Mouse (Mus musculus): ENCODE data around the gene Ucp2. TPM values are rescaled to one million over a fixed set of nuclear protein-coding genes. Genes with fewer than 3 reads are reported as not detected.

The Ucp2 gene
- 1,823 TPM for polyA plus RNA-seq (2017; shearing (Covaris generic))

DNA sequence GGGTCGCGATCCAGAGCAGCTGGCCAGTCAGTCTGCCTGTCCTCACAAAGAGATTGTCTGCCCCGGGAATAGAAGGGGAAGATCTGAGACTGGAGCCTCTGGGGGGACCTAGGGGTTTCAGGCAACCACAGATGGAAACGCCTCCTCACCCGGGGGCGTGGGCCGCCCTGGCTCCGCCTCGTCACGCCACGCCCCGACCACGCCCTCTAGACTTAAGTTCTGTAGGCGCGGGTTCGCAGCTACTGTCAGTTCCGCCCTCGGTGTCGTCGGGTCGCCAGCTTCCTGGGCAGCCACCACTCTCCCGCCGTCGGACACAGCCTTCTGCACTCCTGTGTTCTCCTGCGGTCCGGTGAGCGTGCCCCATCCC, at the start of gene Ucp2:
Ucp2 (plus strand) TSS at position 221 of the 367 bp plus-strand sequence.

DNA sequence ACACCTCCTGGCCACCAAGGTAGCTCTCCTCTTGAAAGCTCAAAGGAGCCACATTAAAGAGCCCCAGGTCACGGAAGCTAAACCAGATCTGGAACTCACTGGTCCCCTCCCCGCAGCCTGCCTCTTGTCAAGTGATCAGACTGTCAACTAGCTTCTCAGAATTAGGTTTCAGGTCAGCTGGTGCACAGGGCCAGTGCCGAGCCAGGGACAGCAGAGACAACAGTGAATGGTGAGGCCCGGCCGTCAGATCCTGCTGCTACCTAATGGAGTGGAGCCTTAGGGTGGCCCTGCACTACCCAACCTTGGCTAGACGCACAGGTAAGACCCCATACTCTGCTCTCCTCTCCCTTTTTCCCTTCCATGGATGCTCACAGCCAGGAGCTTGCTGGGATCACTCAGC, 20.4 kb upstream of the Ucp2 start, which contains the start of gene Ucp3:
Ucp3 (plus strand) TSS at position 214 of the 400 bp plus-strand sequence.

DNA sequence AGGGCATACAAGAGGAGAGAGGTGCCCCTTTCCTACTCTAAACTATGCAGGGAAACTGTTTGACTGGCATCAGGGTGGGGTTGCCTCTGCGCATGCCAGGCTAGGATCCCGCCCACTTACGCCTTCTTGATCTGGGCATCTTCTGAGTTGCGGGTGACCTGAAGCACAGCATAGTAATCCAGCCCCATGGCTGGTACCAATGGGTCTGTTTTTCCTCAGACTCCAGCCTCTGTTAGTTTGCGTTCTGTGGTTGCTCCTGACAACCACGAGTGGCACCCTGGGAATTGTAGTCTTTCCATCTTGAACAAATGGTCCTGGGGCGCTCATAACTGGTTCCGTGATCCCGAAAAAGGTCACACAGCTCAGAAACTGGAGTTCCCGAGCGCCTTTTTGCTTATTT, 21.4 kb downstream of the Ucp2 start, which contains the start of gene Dnajb13:
Dnajb13 (minus strand) TSS at position 388 of the 400 bp plus-strand sequence.

DNA sequence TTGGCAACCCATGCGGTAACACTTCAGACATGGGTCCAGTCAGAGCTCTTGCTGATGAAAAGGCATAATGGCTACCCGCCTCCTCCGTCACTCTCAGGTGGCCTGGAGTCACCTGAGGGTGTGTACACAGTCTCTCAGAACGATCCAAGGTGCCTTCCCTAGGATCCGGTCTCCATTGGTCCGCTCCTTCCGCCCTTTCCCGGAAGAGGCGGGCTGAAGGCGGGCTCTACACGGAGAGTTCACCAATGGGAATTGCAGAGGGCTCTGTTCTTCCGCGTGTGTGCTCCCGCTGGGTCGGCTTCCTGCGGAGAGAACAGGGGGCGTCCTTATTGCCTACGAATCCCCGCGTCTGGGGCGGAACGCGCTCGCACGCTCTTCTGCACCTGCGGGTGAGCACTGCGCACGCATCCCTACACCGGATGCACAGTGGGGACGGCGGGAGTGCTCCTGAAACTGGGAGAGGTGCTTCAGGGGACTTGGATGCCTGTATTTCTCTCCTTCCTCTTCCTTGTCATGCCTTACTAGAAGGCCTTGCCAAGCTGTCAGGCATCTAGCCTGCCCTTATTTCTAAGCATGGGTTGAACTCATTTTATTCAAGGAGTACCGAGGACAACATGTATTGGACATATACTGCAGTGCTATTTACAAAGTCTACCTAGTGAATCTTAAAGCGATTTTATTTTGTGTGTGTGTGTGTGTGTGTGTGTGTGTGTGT, 43.8 kb downstream of the Ucp2 start, which contains the start of gene Coa4:
Coa4 (plus strand) TSS at position 268 of the 715 bp plus-strand sequence.

Other genes starting within 250 kb of the Ucp2 start
- not detected for gene P4ha3, start 207.8 kb upstream of the Ucp2 start, polyA plus RNA-seq (2017; shearing (Covaris generic))
- gene C2cd3, start 121.1 kb upstream of the Ucp2 start, polyA plus RNA-seq (2017; shearing (Covaris generic)) = 65.5 TPM
- 35.8 TPM for gene Ppme1, start 121.0 kb upstream of the Ucp2 start, polyA plus RNA-seq (2017; shearing (Covaris generic))
- gene Ucp3, start 20.3 kb upstream of the Ucp2 start, polyA plus RNA-seq (2017; shearing (Covaris generic)) = not detected
- gene Dnajb13, start 21.6 kb downstream of the Ucp2 start, polyA plus RNA-seq (2017; shearing (Covaris generic)) = 17.6 TPM
- 26.5 TPM for gene Coa4, start 43.7 kb downstream of the Ucp2 start, polyA plus RNA-seq (2017; shearing (Covaris generic))
- 8.4 TPM for gene Rab6a, start 114.1 kb downstream of the Ucp2 start, polyA plus RNA-seq (2017; shearing (Covaris generic))
- gene Mrpl48, start 115.0 kb downstream of the Ucp2 start, polyA plus RNA-seq (2017; shearing (Covaris generic)) = 51.9 TPM
- 0.20 TPM for gene Plekhb1, start 169.1 kb downstream of the Ucp2 start, polyA plus RNA-seq (2017; shearing (Covaris generic))
- 30.2 TPM for gene Fam168a, start 213.3 kb downstream of the Ucp2 start, polyA plus RNA-seq (2017; shearing (Covaris generic))

Data from activated CD4-positive, CD25-positive, alpha-beta regulatory T cell, adult 9 weeks (primary cell).